Mouse (Mus musculus): ENCODE results near the gene Tmem59l.

GRCm38 (mm10) chr8:70489576-70489975, 2.4 kb upstream of the Tmem59l start:
- no peak for TF ChIP-seq CTCF (IDR thresholded peaks at IDR 0.05; ENCODE audit: extremely low read depth, insufficient read length, insufficient replicate concordance, low read depth, low read length)
- no peak for TF ChIP-seq POLR2A (IDR thresholded peaks at IDR 0.05; ENCODE audit: low read depth, low read length)
